Mouse (Mus musculus): ENCODE measurements around the gene Cd207. TPM values are rescaled to one million over a fixed set of nuclear protein-coding genes. Genes with fewer than 3 reads are reported as not detected.

Cd207 gene
- polyA plus RNA-seq, 1 experiment from 2014 or later, result not detected

DNA sequence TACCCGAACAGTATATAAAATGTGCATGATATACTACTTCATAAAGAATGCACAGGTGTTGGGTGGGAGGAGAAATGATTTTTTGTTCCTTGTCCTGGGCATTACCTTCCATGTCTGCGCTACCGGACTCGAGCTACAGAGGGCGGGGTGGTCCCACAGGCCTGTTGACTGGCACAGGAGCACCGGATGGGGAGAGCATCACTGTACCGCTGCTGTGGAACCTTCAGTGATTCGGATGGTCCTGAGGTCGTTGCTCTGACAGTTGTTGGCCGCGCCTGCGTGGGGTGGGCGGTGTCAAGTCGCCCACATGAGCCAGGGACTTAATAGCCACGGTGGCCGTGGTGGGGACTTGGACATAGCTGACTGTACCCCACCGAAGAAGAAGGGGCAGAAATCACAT lies 50.9 kb downstream of the Cd207 start:
- Histone ChIP-seq H3K4me1 (ENCODE audit: control insufficient read depth, insufficient read depth, low read length) (no peaks in the 10 kb centered on the region), H3K4me3 (ENCODE audit: low read depth, low read length) (no peak overlapping the region), H3K4me2 (ENCODE audit: low read length) (no peak overlapping the region), H3K36me3 (ENCODE audit: control insufficient read depth, insufficient read depth, low read length) (no peaks in the 10 kb centered on the region), H3K9ac (ENCODE audit: low read depth, low read length) (no peak overlapping the region), H3K27me3 (ENCODE audit: control insufficient read depth, insufficient read depth, low read depth, low read length) (no peaks in the 10 kb centered on the region), H3K9me3 (replicated peaks; ENCODE audit: control insufficient read depth, low read length, poor library complexity, severe bottlenecking) (no peaks in the 10 kb centered on the region), H3K27ac (ENCODE audit: low read length) (no peak overlapping the region)
- WGBS, result 62% methylated on average over 17 of the region's 17 CpGs
- no peak for ATAC-seq

Other genes starting within 250 kb of the Cd207 start
- 51.9 and 53.2 TPM in 2 replicates for gene Tet3, start 218.8 kb downstream of the Cd207 start, polyA plus RNA-seq (2015; fragmentation: Nextera tagmentation; extraction: Ambion mirVana)
- gene Dguok, start 170.9 kb downstream of the Cd207 start, polyA plus RNA-seq (2015; fragmentation: Nextera tagmentation; extraction: Ambion mirVana), result 64.8 and 72.5 TPM in 2 replicates
- gene Actg2, start 141.6 kb downstream of the Cd207 start, polyA plus RNA-seq (2015; fragmentation: Nextera tagmentation; extraction: Ambion mirVana), result 1.7 and 2.0 TPM in 2 replicates
- 71.5 and 76.9 TPM in 2 replicates for gene Stambp, start 105.1 kb downstream of the Cd207 start, polyA plus RNA-seq (2015; fragmentation: Nextera tagmentation; extraction: Ambion mirVana)
- gene Clec4f, start 21.7 kb downstream of the Cd207 start, polyA plus RNA-seq (2015; fragmentation: Nextera tagmentation; extraction: Ambion mirVana), result not detected in 2 replicates
- gene Vax2, start 33.4 kb upstream of the Cd207 start, polyA plus RNA-seq (2015; fragmentation: Nextera tagmentation; extraction: Ambion mirVana), result 0.16 TPM in 1 of 2 replicates, not detected in the other
- not detected in 2 replicates for gene Atp6v1b1, start 65.1 kb upstream of the Cd207 start, polyA plus RNA-seq (2015; fragmentation: Nextera tagmentation; extraction: Ambion mirVana)
- 0.25 and 0.29 TPM in 2 replicates for gene Ankrd53, start 84.8 kb upstream of the Cd207 start, polyA plus RNA-seq (2015; fragmentation: Nextera tagmentation; extraction: Ambion mirVana)
- 62.8 and 69.3 TPM in 2 replicates for gene Tex261, start 98.0 kb upstream of the Cd207 start, polyA plus RNA-seq (2015; fragmentation: Nextera tagmentation; extraction: Ambion mirVana)
- 112 and 122 TPM in 2 replicates for gene Nagk, start 117.1 kb upstream of the Cd207 start, polyA plus RNA-seq (2015; fragmentation: Nextera tagmentation; extraction: Ambion mirVana)
- 29.7 and 30.6 TPM in 2 replicates for gene Paip2b, start 153.9 kb upstream of the Cd207 start, polyA plus RNA-seq (2015; fragmentation: Nextera tagmentation; extraction: Ambion mirVana)
- 68.2 and 78.7 TPM in 2 replicates for gene Zfp638, start 189.3 kb upstream of the Cd207 start, polyA plus RNA-seq (2015; fragmentation: Nextera tagmentation; extraction: Ambion mirVana)

Data from midbrain, embryonic 16.5 days (tissue).